Mouse (Mus musculus) frontal cortex, postnatal 10 days (tissue): ENCODE results near the gene Sgpp2.
A peak's percentile ranks its signal among the peaks of the same experiment; 100 is the strongest.

Experiments
- DNase-seq, 2 experiments: peaks; one replicate each; pipeline ENCODE4 v3.0.0; 2022; ENCODE audit warnings: low spot score in 2 of 2, mixed read lengths in 1 of 2

Sgpp2 gene

GRCm38 (mm10) chr1:78451070-78451854, 141.1 kb downstream of the Sgpp2 start:
- no peak for DNase-seq

DNA sequence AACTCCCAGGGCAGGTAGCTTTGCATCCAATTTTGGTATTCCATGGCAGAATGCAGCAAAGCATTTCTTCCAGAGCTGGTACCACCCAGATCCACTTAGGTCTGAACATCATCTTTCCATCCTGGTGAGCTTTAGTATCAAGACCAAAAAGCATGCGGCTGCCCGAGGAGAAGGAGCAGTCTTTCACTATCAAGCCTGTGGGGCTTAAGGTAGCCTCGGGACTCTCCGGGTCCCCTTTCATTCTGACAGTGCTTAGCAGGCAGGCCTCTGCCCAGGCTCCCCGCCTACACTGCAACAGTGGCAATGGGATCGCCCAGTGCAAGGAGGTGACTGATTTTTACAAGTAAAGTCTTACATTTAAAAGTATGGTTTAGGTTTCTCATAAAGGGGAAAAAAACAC, 142.4 kb downstream of the Sgpp2 start:
- no peak for DNase-seq

GRCm38 (mm10) chr1:78453886-78454285, 143.7 kb downstream of the Sgpp2 start:
- no peak for DNase-seq

DNA sequence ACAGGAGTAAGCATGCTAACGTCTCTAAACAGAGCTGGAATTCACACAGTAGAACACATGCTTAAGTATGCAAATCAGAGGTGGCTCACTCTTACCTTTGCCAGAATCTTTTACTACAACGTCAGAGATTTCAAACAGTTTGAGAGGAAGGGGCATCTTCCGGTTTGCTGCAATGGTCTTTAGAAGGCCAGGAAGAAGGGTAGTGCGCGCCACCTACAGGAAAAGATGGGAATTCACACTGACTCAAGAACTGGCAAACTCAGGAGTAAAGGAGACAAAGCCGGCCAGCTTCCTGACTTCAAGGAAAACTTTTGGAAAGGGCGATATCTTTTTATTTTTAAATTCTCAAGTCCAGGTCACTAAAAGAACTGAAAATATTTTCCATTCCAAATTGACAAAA, 144.5 kb downstream of the Sgpp2 start:
- DNase-seq: peak in 1 of 2 experiments; percentile 34
